Mouse (Mus musculus): ENCODE measurements around the gene Zic1.

Gene Zic1

GRCm38 (mm10) chr9:91366999-91367811, 1.6 kb upstream of the Zic1 start:
- peak; percentile 39 to 55 for DNase-seq

- DNase-seq, result peak; percentile 56 to 72
Observed at GRCm38 (mm10) chr9:91366226-91366998, 802 bp upstream of the Zic1 start.

- peak; percentile 62 to 75 for DNase-seq
Observed at GRCm38 (mm10) chr9:91364971-91365501, 574 bp downstream of the Zic1 start.

- DNase-seq, result peak; percentile 28 to 75
Observed at GRCm38 (mm10) chr9:91364127-91364970, 1.3 kb downstream of the Zic1 start.

- DNase-seq, result no peak
Observed at GRCm38 (mm10) chr9:91363814-91364126, 1.8 kb downstream of the Zic1 start.

GRCm38 (mm10) chr9:91363011-91363730, 2.4 kb downstream of the Zic1 start:
- peak; percentile 33 to 48 for DNase-seq

GRCm38 (mm10) chr9:91361856-91362601, 3.6 kb downstream of the Zic1 start, which contains the start of gene Zic4:
TSS of gene Zic4 (plus strand) at chr9:91362413.
- peak; percentile 35 to 67 for DNase-seq

GRCm38 (mm10) chr9:91361033-91361855, 4.4 kb downstream of the Zic1 start:
- DNase-seq, result peak; percentile 30 to 62

- DNase-seq, result peak in 1 of 2 experiments; percentile 36
Observed at GRCm38 (mm10) chr9:91360151-91361032, 5.2 kb downstream of the Zic1 start.

- peak in 1 of 2 experiments; percentile 46 for DNase-seq
Observed at GRCm38 (mm10) chr9:91358851-91359687, 6.5 kb downstream of the Zic1 start.

GRCm38 (mm10) chr9:91357321-91357720, 8.3 kb downstream of the Zic1 start:
- DNase-seq, result peak in 1 of 2 experiments; percentile 18

- DNase-seq, result peak in 1 of 2 experiments; percentile 38
Observed at GRCm38 (mm10) chr9:91356353-91356740, 9.3 kb downstream of the Zic1 start.

GRCm38 (mm10) chr9:91355629-91356352, 9.8 kb downstream of the Zic1 start:
- DNase-seq, result peak; percentile 92 to 93

- DNase-seq, result no peak
Observed at GRCm38 (mm10) chr9:91355270-91355589, 10.4 kb downstream of the Zic1 start.

- peak; percentile 48 to 65 for DNase-seq
Observed at GRCm38 (mm10) chr9:91354434-91355269, 11.0 kb downstream of the Zic1 start.

GRCm38 (mm10) chr9:91353551-91354433, 11.8 kb downstream of the Zic1 start:
- DNase-seq, result peak; percentile 46 to 71

Measured in cerebellum, adult 18-20 months (tissue).